Mouse (Mus musculus) limb, embryonic 13.5 days (tissue): ENCODE results near the gene Taf9b. TPM values are rescaled to one million over a fixed set of nuclear protein-coding genes. Genes with fewer than 3 reads are reported as not detected.
A peak's percentile ranks its signal among the peaks of the same experiment; 100 is the strongest.
"Not testable (repeated sequence)": the region's sequence is repeated elsewhere in the genome, so short reads cannot be mapped to it uniquely, and the experiment has no call there.

Experiments used
- ATAC-seq: fragments of 200-750 bp; cut with Nextera tagmentation; 2 replicates; pipeline ENCODE4 v1.8.0; 2017; ENCODE audit warnings: low read depth, moderate number of reproducible peaks, moderate TSS enrichment; ENCODE audit not compliant: low FRiP score
- H3K27ac ChIP-seq: fragments of 300-500 bp; sonication (generic); 2 replicates; pipeline ENCODE4 v1.5.1; 2015; ENCODE audit warnings: inconsistent platforms, mild to moderate bottlenecking, moderate library complexity
- H3K27me3 ChIP-seq: fragments of 300-500 bp; sonication (generic); 2 replicates; pipeline ENCODE4 v1.6.1; 2015; ENCODE audit warnings: mild to moderate bottlenecking, inconsistent platforms
- H3K36me3 ChIP-seq: fragments of 300-500 bp; sonication (generic); 2 replicates; pipeline ENCODE4 v1.6.1; 2015; ENCODE audit warnings: inconsistent platforms, mild to moderate bottlenecking, moderate library complexity
- H3K4me1 ChIP-seq: fragments of 300-500 bp; sonication (generic); 2 replicates; pipeline ENCODE4 v1.6.1; 2015; ENCODE audit warnings: inconsistent platforms
- H3K4me2 ChIP-seq: fragments of 300-500 bp; sonication (generic); replicated peaks from 2 replicates; pipeline ENCODE4 v1.6.1; 2015; ENCODE audit warnings: inconsistent platforms, mild to moderate bottlenecking, moderate library complexity
- H3K4me3 ChIP-seq: fragments of 300-500 bp; sonication (generic); 2 replicates; pipeline ENCODE4 v1.5.1; 2015; ENCODE audit warnings: moderate library complexity, mild to moderate bottlenecking, inconsistent platforms
- H3K9ac ChIP-seq: fragments of 300-500 bp; sonication (generic); 2 replicates; pipeline ENCODE4 v1.6.1; 2015; ENCODE audit warnings: mild to moderate bottlenecking, inconsistent platforms
- H3K9me3 ChIP-seq: fragments of 300-500 bp; sonication (generic); 2 replicates; pipeline ENCODE4 v1.6.1; 2016; ENCODE audit warnings: inconsistent platforms
- WGBS: fragments of 180-500 bp; shearing (Covaris S2); methylation state at CpG from one replicate; pipeline ENCODE4 v1.1.7; 2015; 5-methylcytosine and 5-hydroxymethylcytosine counted together
- polyA plus RNA-seq: library from polyadenylated mRNA; unstranded; fragments of >200 nt; fragmentation: Nextera tagmentation; extraction: Ambion mirVana; gene quantifications from 2 replicates; pipeline ENCODE4 v1.2.1, GENCODE M21; 2015

The Taf9b gene
- polyA plus RNA-seq = 8.4 and 9.3 TPM in 2 replicates

GRCm38 (mm10) chrX:106221058-106221457, at the start of gene Taf9b:
Taf9b (minus strand) TSS chrX:106221158.
- H3K4me2 ChIP-seq = peak within 1 kb of the TSS; percentile 58
- H3K9me3 ChIP-seq = no peaks in the 10 kb centered on the region; the same call in 1 of the 2 replicates
- H3K4me1 ChIP-seq = no peaks in the 10 kb centered on the region
- no peaks in the 10 kb centered on the region for H3K36me3 ChIP-seq
- peak within 1 kb of the TSS; percentile 56 for H3K4me3 ChIP-seq
- 87% methylated on average over 25 of the region's 25 CpGs for WGBS
- H3K27me3 ChIP-seq = no peaks in the 10 kb centered on the region
- H3K27ac ChIP-seq = no peak within 1 kb of the TSS
- ATAC-seq = no peak
- no peak within 1 kb of the TSS for H3K9ac ChIP-seq

GRCm38 (mm10) chrX:106255276-106255675, 34.3 kb upstream of the Taf9b start, which contains the start of gene Fnd3c2:
Fnd3c2 (minus strand) TSS chrX:106255376.
- ATAC-seq = no peak
- no peak within 1 kb of the TSS for H3K4me3 ChIP-seq
- H3K36me3 ChIP-seq = no peaks in the 10 kb centered on the region
- no peak within 1 kb of the TSS for H3K9ac ChIP-seq
- H3K27ac ChIP-seq = no peak within 1 kb of the TSS
- WGBS = 81% methylated on average over 4 of the region's 4 CpGs
- H3K27me3 ChIP-seq = 0 out of 2 replicates have a peak, but pooled peaks cover 4% of the 10 kb centered on the region
- H3K9me3 ChIP-seq = no peaks in the 10 kb centered on the region
- no peak within 1 kb of the TSS for H3K4me2 ChIP-seq
- no peaks in the 10 kb centered on the region for H3K4me1 ChIP-seq

- no peaks in the 10 kb centered on the region for H3K36me3 ChIP-seq
- WGBS = 17% methylated on average over 60 of the region's 60 CpGs
- peak; percentile 96 for ATAC-seq
- no peaks in the 10 kb centered on the region; the same call in 1 of the 2 replicates for H3K9me3 ChIP-seq
- H3K27me3 ChIP-seq = no peaks in the 10 kb centered on the region
- H3K4me1 ChIP-seq = no peaks in the 10 kb centered on the region
- peak overlapping the region; percentile 81 for H3K27ac ChIP-seq
- H3K4me3 ChIP-seq = peak overlapping the region; percentile 56
- H3K4me2 ChIP-seq = peak overlapping the region; percentile 58
- H3K9ac ChIP-seq = peak overlapping the region; percentile 75
Measured at GRCm38 (mm10) chrX:106219171-106220032, 1.6 kb downstream of the Taf9b start.

- ATAC-seq = no peak
- Histone ChIP-seq H3K4me2 (no peak overlapping the region), H3K9ac (no peak overlapping the region), H3K36me3 (no peaks in the 10 kb centered on the region), H3K4me3 (no peak overlapping the region), H3K9me3 (no peaks in the 10 kb centered on the region), H3K4me1 (no peaks in the 10 kb centered on the region), H3K27me3 (no peaks in the 10 kb centered on the region), H3K27ac (no peak overlapping the region)
- 82% methylated on average over 2 of the region's 2 CpGs for WGBS
Measured at GRCm38 (mm10) chrX:106209100-106209499, 11.9 kb downstream of the Taf9b start.

GRCm38 (mm10) chrX:106198904-106199303, 22.1 kb downstream of the Taf9b start:
- peaks cover 67% of the 10 kb centered on the region for H3K36me3 ChIP-seq

GRCm38 (mm10) chrX:106197308-106197707, 23.6 kb downstream of the Taf9b start:
- Histone ChIP-seq H3K4me1 (no peaks in the 10 kb centered on the region), H3K4me3 (no peak overlapping the region), H3K27ac (no peak overlapping the region), H3K4me2 (no peak overlapping the region), H3K9me3 (no peaks in the 10 kb centered on the region), H3K27me3 (no peaks in the 10 kb centered on the region), H3K9ac (no peak overlapping the region), H3K36me3 (peaks cover 60% of the 10 kb centered on the region)
- 68% methylated on average over 5 of the region's 5 CpGs for WGBS
- ATAC-seq = no peak

More at GRCm38 (mm10) chrX:106198904-106199303, 22.1 kb downstream of the Taf9b start:
- Histone ChIP-seq H3K27me3 (no peaks in the 10 kb centered on the region), H3K9ac (no peak overlapping the region), H3K4me3 (no peak overlapping the region), H3K27ac (no peak overlapping the region), H3K4me2 (no peak overlapping the region), H3K4me1 (no peaks in the 10 kb centered on the region), H3K9me3 (no peaks in the 10 kb centered on the region)
- ATAC-seq = no peak
- WGBS = 89% methylated on average over 5 of the region's 5 CpGs

- WGBS = 85% methylated on average over 6 of the region's 6 CpGs
- H3K9me3 ChIP-seq = not testable (repeated sequence)
Measured at GRCm38 (mm10) chrX:106194361-106194760, 26.6 kb downstream of the Taf9b start.

GRCm38 (mm10) chrX:106190091-106190490, 30.9 kb downstream of the Taf9b start:
- Histone ChIP-seq H3K4me3 (peak overlapping the region; percentile 58), H3K4me1 (peaks cover 20% of the 10 kb centered on the region)
- 47% methylated on average over 4 of the region's 4 CpGs for WGBS

More at GRCm38 (mm10) chrX:106194361-106194760, 26.6 kb downstream of the Taf9b start:
- peaks cover 40% of the 10 kb centered on the region for H3K36me3 ChIP-seq
- H3K27me3 ChIP-seq, H3K4me3 ChIP-seq, H3K27ac ChIP-seq, H3K4me1 ChIP-seq, ATAC-seq, H3K4me2 ChIP-seq, H3K9ac ChIP-seq: not testable (repeated sequence)

GRCm38 (mm10) chrX:106189356-106189755, 31.6 kb downstream of the Taf9b start:
- H3K4me1 ChIP-seq = peaks cover 20% of the 10 kb centered on the region
- peak overlapping the region; percentile 73 for H3K9ac ChIP-seq
- H3K4me3 ChIP-seq = peak overlapping the region; percentile 58
- 72% methylated on average over 5 of the region's 5 CpGs for WGBS
- no peaks in the 10 kb centered on the region for H3K9me3 ChIP-seq
- H3K27ac ChIP-seq = no peak overlapping the region
- no peak for ATAC-seq
- H3K27me3 ChIP-seq = peaks cover 8% of the 10 kb centered on the region; the same call in 1 of the 2 replicates
- peak overlapping the region; percentile 72 for H3K4me2 ChIP-seq
- H3K36me3 ChIP-seq = peaks cover 6% of the 10 kb centered on the region

More at GRCm38 (mm10) chrX:106190091-106190490, 30.9 kb downstream of the Taf9b start:
- peaks cover 8% of the 10 kb centered on the region; the same call in 1 of the 2 replicates for H3K27me3 ChIP-seq
- no peak overlapping the region for H3K27ac ChIP-seq
- no peaks in the 10 kb centered on the region for H3K9me3 ChIP-seq
- no peak overlapping the region for H3K9ac ChIP-seq
- H3K4me2 ChIP-seq = peak overlapping the region; percentile 72
- peaks cover 6% of the 10 kb centered on the region for H3K36me3 ChIP-seq
- no peak for ATAC-seq

- H3K4me2 ChIP-seq = peak overlapping the region; percentile 72
- WGBS = 15% methylated on average over 12 of the region's 12 CpGs
- H3K27me3 ChIP-seq = peaks cover 8% of the 10 kb centered on the region; the same call in 1 of the 2 replicates
- peak overlapping the region; percentile 58 for H3K4me3 ChIP-seq
- no peaks in the 10 kb centered on the region for H3K9me3 ChIP-seq
- H3K36me3 ChIP-seq = no peaks in the 10 kb centered on the region; the same call in 1 of the 2 replicates
- no peak for ATAC-seq
- H3K27ac ChIP-seq = peak overlapping the region; percentile 72
- peak overlapping the region; percentile 73 for H3K9ac ChIP-seq
- peaks cover 20% of the 10 kb centered on the region for H3K4me1 ChIP-seq
Measured at GRCm38 (mm10) chrX:106187737-106188136, 33.2 kb downstream of the Taf9b start.

GRCm38 (mm10) chrX:106186713-106187649, 34.0 kb downstream of the Taf9b start, which contains the start of gene Pgk1:
Pgk1 (plus strand) TSS chrX:106187100.
- Histone ChIP-seq H3K27ac (peak within 1 kb of the TSS; percentile 92), H3K4me3 (peak within 1 kb of the TSS; percentile 58), H3K4me1 (peaks cover 20% of the 10 kb centered on the region), H3K36me3 (no peaks in the 10 kb centered on the region; the same call in 1 of the 2 replicates), H3K9me3 (no peaks in the 10 kb centered on the region), H3K4me2 (peak within 1 kb of the TSS; percentile 72), H3K27me3 (peaks cover 8% of the 10 kb centered on the region; the same call in 1 of the 2 replicates), H3K9ac (peak within 1 kb of the TSS; percentile 73)
- WGBS = 15% methylated on average over 50 of the region's 55 CpGs
- ATAC-seq = peak; percentile 97
